Mouse (Mus musculus) brain, embryonic 14.5 days (tissue): ENCODE measurements around the gene Akap13.

Source experiments
- CTCF ChIP-seq: fragments of 200-500 bp; IDR thresholded peaks from 2 replicates; pipeline ENCODE4 v1.5.1; 2012; ENCODE audit warnings: inconsistent platforms, mild to moderate bottlenecking, moderate library complexity, borderline replicate concordance; ENCODE audit not compliant: insufficient read depth, insufficient read length; ENCODE audit errors: extremely low read depth
- POLR2A ChIP-seq: fragments of 200-500 bp; IDR thresholded peaks from 2 replicates; pipeline ENCODE4 v1.6.1; 2012; ENCODE audit warnings: mild to moderate bottlenecking, inconsistent platforms, borderline replicate concordance; ENCODE audit not compliant: poor library complexity, insufficient read depth, insufficient read length, severe bottlenecking; ENCODE audit errors: extremely low read depth

GRCm38 (mm10) chr7:75801621-75802358 is 346.5 kb downstream of the Akap13 start:
- TF ChIP-seq POLR2A = no peak
- no peak for TF ChIP-seq CTCF
